Comparison of ENCODE assay signal across 10 mouse cellular contexts in the genomic region with DNA sequence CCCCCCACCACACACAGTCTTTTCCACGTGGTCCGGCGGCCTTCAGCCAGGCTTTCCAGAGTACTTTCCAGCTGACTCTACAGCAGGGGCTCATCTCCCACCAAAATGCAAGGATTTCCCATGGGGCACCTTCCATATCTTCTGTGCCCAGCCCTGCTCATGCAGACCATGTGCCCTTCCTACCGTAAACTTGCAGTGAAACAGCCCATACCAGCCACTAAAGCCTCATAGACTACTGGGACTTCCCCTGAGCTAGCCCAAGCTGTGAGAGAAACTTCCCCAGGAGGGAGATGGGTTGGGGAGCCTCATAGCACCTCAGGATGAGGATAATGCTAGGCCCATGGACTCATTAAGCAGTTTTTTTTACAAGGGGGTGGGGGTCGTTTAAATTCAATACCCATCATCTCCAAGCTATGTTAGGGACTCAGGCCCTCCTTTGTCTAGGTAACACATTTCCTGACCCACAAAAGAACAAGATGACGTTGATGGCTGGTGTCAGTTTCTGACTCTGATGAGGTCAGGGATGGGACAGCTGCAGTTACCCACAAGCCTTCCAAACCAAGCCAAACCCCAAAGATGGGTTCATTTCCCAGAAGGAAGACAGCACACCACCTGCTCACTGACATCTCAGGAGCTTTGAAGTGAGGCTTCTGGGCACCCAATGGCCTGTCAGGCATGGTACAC. TPM values are rescaled to one million over a fixed set of nuclear protein-coding genes. Genes with fewer than 3 reads are reported as not detected.
DNase-seq lines count a peak whose midpoint lies in the region; ATAC-seq and TF ChIP-seq lines count a peak whose summit lies in the region.
"Had no signal": no experiment of that assay in that cellular context is flagged by ENCODE, and none has a peak within 500 bp of the region (broad histone marks: within the 10 kb centered on the region; RNA-seq: fewer than 3 reads in every experiment).

No protein-coding gene starts in this region.

- H3K4me2 ChIP-seq in heart, embryonic 16.5 days (ENCODE audit: low read depth, low read length) = peak overlapping the region; percentile 94
- peak overlapping the region; percentile 93 for H3K4me2 ChIP-seq in limb, embryonic 13.5 days (replicated peaks)
- H3K4me2 ChIP-seq in stomach, postnatal 0 days (replicated peaks; ENCODE audit: low read depth) = peak overlapping the region; percentile 82
- H3K4me2 ChIP-seq in midbrain, embryonic 14.5 days (ENCODE audit: low read length) = no peak overlapping the region; the same call in 1 of the 2 replicates
- no peak overlapping the region for H3K4me2 ChIP-seq in forebrain, embryonic 11.5 days (ENCODE audit: low read depth, low read length, severe bottlenecking)

- H3K27ac ChIP-seq in heart, embryonic 16.5 days (ENCODE audit: low read length) = no peak overlapping the region
- peak overlapping the region; percentile 95 for H3K27ac ChIP-seq in spleen, adult 2 months (ENCODE audit: insufficient read depth, low read length)
- no peak overlapping the region for H3K27ac ChIP-seq in limb, embryonic 13.5 days
- H3K27ac ChIP-seq in stomach, postnatal 0 days (replicated peaks) = no peak overlapping the region
- no peak overlapping the region for H3K27ac ChIP-seq in midbrain, embryonic 14.5 days (replicated peaks; ENCODE audit: low read depth, low read length)
- H3K27ac ChIP-seq in forebrain, embryonic 11.5 days (ENCODE audit: low read depth, low read length) = no peak overlapping the region

- peak overlapping the region; percentile 67 for H3K4me3 ChIP-seq in heart, embryonic 16.5 days (ENCODE audit: low read length)
- H3K4me3 ChIP-seq in spleen, adult 2 months (ENCODE audit: extremely low read depth, insufficient read depth, insufficient read length) = peak overlapping the region; percentile 78
- peak overlapping the region; percentile 54 for H3K4me3 ChIP-seq in limb, embryonic 13.5 days
- H3K4me3 ChIP-seq in stomach, postnatal 0 days (ENCODE audit: low read depth, low read length) = peak overlapping the region; percentile 56; the same call in 1 of the 2 replicates
- H3K4me3 ChIP-seq in midbrain, embryonic 14.5 days (replicated peaks; ENCODE audit: low read depth, low read length) = no peak overlapping the region
- no peak overlapping the region for H3K4me3 ChIP-seq in forebrain, embryonic 11.5 days (ENCODE audit: low read depth, low read length)

- whole genome bisulfite sequencing in heart, embryonic 16.5 days = 82% methylated on average over 6 of the region's 6 CpGs
- 48% methylated on average over 6 of the region's 6 CpGs for WGBS in spleen, adult 2 months
- WGBS in limb, embryonic 13.5 days = 82% methylated on average over 6 of the region's 6 CpGs
- 81% methylated on average over 6 of the region's 6 CpGs for WGBS in stomach, postnatal 0 days
- WGBS in midbrain, embryonic 14.5 days = 92% methylated on average over 6 of the region's 6 CpGs
- 82% methylated on average over 6 of the region's 6 CpGs for WGBS in forebrain, embryonic 11.5 days

- no peaks in the 10 kb centered on the region for H3K9me3 ChIP-seq in heart, embryonic 16.5 days (replicated peaks; ENCODE audit: control insufficient read depth, low read length)
- no peaks in the 10 kb centered on the region for H3K9me3 ChIP-seq in limb, embryonic 13.5 days
- H3K9me3 ChIP-seq in stomach, postnatal 0 days (ENCODE audit: control insufficient read depth, low read length) = no peaks in the 10 kb centered on the region
- peaks cover 3% of the 10 kb centered on the region; the same call in 1 of the 2 replicates for H3K9me3 ChIP-seq in midbrain, embryonic 14.5 days (ENCODE audit: control insufficient read depth, low read length)
- no peaks in the 10 kb centered on the region for H3K9me3 ChIP-seq in forebrain, embryonic 11.5 days (ENCODE audit: control insufficient read depth, low read length)

- H3K27me3 ChIP-seq in heart, embryonic 16.5 days (ENCODE audit: control insufficient read depth, insufficient read depth, low read length) = no peaks in the 10 kb centered on the region
- no peaks in the 10 kb centered on the region for H3K27me3 ChIP-seq in spleen, adult 2 months (ENCODE audit: control insufficient read depth, insufficient read depth, low read length)
- peaks cover 9% of the 10 kb centered on the region; the same call in 1 of the 2 replicates for H3K27me3 ChIP-seq in limb, embryonic 13.5 days
- H3K27me3 ChIP-seq in stomach, postnatal 0 days (ENCODE audit: control insufficient read depth, insufficient read depth, low read length) = no peaks in the 10 kb centered on the region
- peaks cover 22% of the 10 kb centered on the region; the same call in 1 of the 2 replicates for H3K27me3 ChIP-seq in midbrain, embryonic 14.5 days (ENCODE audit: control insufficient read depth, insufficient read depth, low read length)
- H3K27me3 ChIP-seq in forebrain, embryonic 11.5 days (ENCODE audit: control insufficient read depth, insufficient read depth, low read length) = peaks cover 9% of the 10 kb centered on the region

- no peaks in the 10 kb centered on the region for H3K36me3 ChIP-seq in heart, embryonic 16.5 days (ENCODE audit: control insufficient read depth, insufficient read depth)
- H3K36me3 ChIP-seq in spleen, adult 2 months (ENCODE audit: control insufficient read depth, insufficient read depth, low read length) = no peaks in the 10 kb centered on the region
- H3K36me3 ChIP-seq in limb, embryonic 13.5 days = no peaks in the 10 kb centered on the region
- H3K36me3 ChIP-seq in stomach, postnatal 0 days (ENCODE audit: control insufficient read depth, insufficient read depth, low read length) = no peaks in the 10 kb centered on the region
- H3K36me3 ChIP-seq in midbrain, embryonic 14.5 days (ENCODE audit: control insufficient read depth, insufficient read depth, low read length) = no peaks in the 10 kb centered on the region
- no peaks in the 10 kb centered on the region for H3K36me3 ChIP-seq in forebrain, embryonic 11.5 days (ENCODE audit: control insufficient read depth, insufficient read depth, low read length)

- TF ChIP-seq EP300 in stomach, postnatal 0 days (optimal IDR thresholded peaks at IDR 0.05) = no peak

- TF ChIP-seq POLR2A in spleen, adult 2 months (IDR thresholded peaks at IDR 0.05; ENCODE audit: low read depth, low read length) = no peak

- no peak for DNase-seq in heart, postnatal 14 days
- DNase-seq in spleen, adult 2 months (ENCODE audit: low read depth in 1 of 2, low spot score in 2 of 2) = no peak
- DNase-seq in spleen, adult 12 weeks (ENCODE audit: low spot score) = no peak
- no peak for DNase-seq in stomach, postnatal 0 days (ENCODE audit: low spot score)
- DNase-seq in midbrain, embryonic 14.5 days = no peak
- DNase-seq in forebrain, embryonic 11.5 days (ENCODE audit: low spot score) = no peak
- DNase-seq: lung, postnatal 10 days; retina, postnatal 1 day had no signal

- H3K4me1 ChIP-seq in heart, embryonic 16.5 days (ENCODE audit: control insufficient read depth, insufficient read depth, low read length) = peaks cover 26% of the 10 kb centered on the region
- H3K4me1 ChIP-seq in spleen, adult 2 months (ENCODE audit: control insufficient read depth, insufficient read depth, insufficient read length) = peaks cover 46% of the 10 kb centered on the region
- peaks cover 28% of the 10 kb centered on the region for H3K4me1 ChIP-seq in limb, embryonic 13.5 days
- H3K4me1 ChIP-seq in stomach, postnatal 0 days (replicated peaks; ENCODE audit: control insufficient read depth, insufficient read depth) = peaks cover 11% of the 10 kb centered on the region
- peaks cover 13% of the 10 kb centered on the region for H3K4me1 ChIP-seq in midbrain, embryonic 14.5 days (ENCODE audit: control insufficient read depth, insufficient read depth, low read length)
- peaks cover 5% of the 10 kb centered on the region; the same call in 1 of the 2 replicates for H3K4me1 ChIP-seq in forebrain, embryonic 11.5 days (replicated peaks; ENCODE audit: control insufficient read depth, insufficient read depth, low read length)

- no peak for TF ChIP-seq CTCF in spleen, adult 2 months (IDR thresholded peaks at IDR 0.05; ENCODE audit: extremely low read depth, insufficient read depth, insufficient read length, insufficient replicate concordance)
- no peak for TF ChIP-seq CTCF in stomach, postnatal 0 days (IDR thresholded peaks at IDR 0.05; ENCODE audit: low read depth)

- no peak for ATAC-seq in heart, embryonic 16.5 days (replicated peaks; ENCODE audit: extremely low read depth, insufficient read depth, low FRiP score)
- ATAC-seq in limb, embryonic 13.5 days (ENCODE audit: low FRiP score, low read depth) = no peak
- no peak for ATAC-seq in stomach, postnatal 0 days (ENCODE audit: low FRiP score, low TSS enrichment)
- ATAC-seq in midbrain, embryonic 14.5 days (ENCODE audit: low FRiP score, low TSS enrichment) = no peak
- ATAC-seq in forebrain, embryonic 11.5 days (replicated peaks; ENCODE audit: low FRiP score) = no peak

- intact Hi-C loops in heart, postnatal 14 days (cut with DNase I) = no loop called here

- H3K9ac ChIP-seq in heart, embryonic 16.5 days (ENCODE audit: low read length) = no peak overlapping the region
- no peak overlapping the region for H3K9ac ChIP-seq in limb, embryonic 13.5 days
- no peak overlapping the region for H3K9ac ChIP-seq in stomach, postnatal 0 days (ENCODE audit: low read length)
- no peak overlapping the region for H3K9ac ChIP-seq in midbrain, embryonic 14.5 days (replicated peaks; ENCODE audit: low read length)
- no peak overlapping the region for H3K9ac ChIP-seq in forebrain, embryonic 11.5 days (ENCODE audit: low read length)

RNA-seq across cellular contexts. Expression of a gene that starts 2.0 kb away (rescaled TPM):
- 47.6 and 58.8 TPM in 2 replicates for polyA plus RNA-seq in heart, embryonic 16.5 days (2015; fragmentation: Nextera tagmentation; extraction: Ambion mirVana)
- total RNA-seq in heart, postnatal 14 days (2021) = 10 to 100 TPM; 10.6 to 12.1 TPM
- polyA plus RNA-seq in spleen, adult 2 months (2012; rRNA removed) = 205 and 209 TPM in 2 replicates
- polyA plus RNA-seq in limb, embryonic 13.5 days (2015; fragmentation: Nextera tagmentation; extraction: Ambion mirVana) = 29.5 and 30.0 TPM in 2 replicates
- 93.5 and 105 TPM in 2 replicates for polyA plus RNA-seq in stomach, postnatal 0 days (2015; fragmentation: Nextera tagmentation; extraction: Ambion mirVana)
- 12.6 and 14.1 TPM in 2 replicates for polyA plus RNA-seq in midbrain, embryonic 14.5 days (2014; fragmentation: Nextera tagmentation; extraction: Ambion mirVana)
- 4.5 and 5.2 TPM in 2 replicates for polyA plus RNA-seq in forebrain, embryonic 11.5 days (2014; fragmentation: Nextera tagmentation; extraction: Ambion mirVana)

Comparison
In these comparisons a context has a peak if more than half of its experiments do, and no peak if none do; other contexts are left out.
1. H3K4me2 ChIP-seq: peak in heart, embryonic 16.5 days (single experiment), limb, embryonic 13.5 days (single experiment) and stomach, postnatal 0 days (single experiment); none in midbrain, embryonic 14.5 days (single experiment) and forebrain, embryonic 11.5 days (single experiment).
2. H3K4me3 ChIP-seq: peak in heart, embryonic 16.5 days (single experiment), spleen, adult 2 months (single experiment), limb, embryonic 13.5 days (single experiment) and stomach, postnatal 0 days (single experiment); none in midbrain, embryonic 14.5 days (single experiment) and forebrain, embryonic 11.5 days (single experiment).